Mouse (Mus musculus) ovary, adult 18-20 months (tissue): ENCODE measurements around the gene Emsy.
A peak's percentile ranks its signal among the peaks of the same experiment; 100 is the strongest.

Experiments used
- DNase-seq: peaks from one replicate; pipeline ENCODE4 v3.0.0; 2022; ENCODE audit warnings: low spot score, mixed read lengths

Gene Emsy

DNA sequence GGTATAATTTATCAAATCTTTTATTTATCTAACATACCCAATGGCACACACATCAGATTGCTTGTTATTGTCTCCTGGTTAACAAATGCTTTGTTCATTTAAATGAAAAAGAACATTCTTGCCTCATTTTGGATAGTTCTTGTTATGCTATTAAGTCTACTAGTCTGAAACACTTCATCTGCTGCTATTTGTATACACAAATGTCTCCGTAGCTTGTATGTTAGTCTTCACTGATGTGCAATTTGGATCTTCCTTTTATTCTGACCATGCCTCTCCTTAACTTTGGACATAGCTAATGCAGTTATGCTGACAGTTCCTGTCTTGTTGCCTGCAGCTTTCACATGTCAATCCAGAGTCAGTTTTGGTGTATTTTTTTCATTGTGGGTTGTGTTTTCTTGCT, 79.1 kb downstream of the Emsy start:
- no peak for DNase-seq

DNA sequence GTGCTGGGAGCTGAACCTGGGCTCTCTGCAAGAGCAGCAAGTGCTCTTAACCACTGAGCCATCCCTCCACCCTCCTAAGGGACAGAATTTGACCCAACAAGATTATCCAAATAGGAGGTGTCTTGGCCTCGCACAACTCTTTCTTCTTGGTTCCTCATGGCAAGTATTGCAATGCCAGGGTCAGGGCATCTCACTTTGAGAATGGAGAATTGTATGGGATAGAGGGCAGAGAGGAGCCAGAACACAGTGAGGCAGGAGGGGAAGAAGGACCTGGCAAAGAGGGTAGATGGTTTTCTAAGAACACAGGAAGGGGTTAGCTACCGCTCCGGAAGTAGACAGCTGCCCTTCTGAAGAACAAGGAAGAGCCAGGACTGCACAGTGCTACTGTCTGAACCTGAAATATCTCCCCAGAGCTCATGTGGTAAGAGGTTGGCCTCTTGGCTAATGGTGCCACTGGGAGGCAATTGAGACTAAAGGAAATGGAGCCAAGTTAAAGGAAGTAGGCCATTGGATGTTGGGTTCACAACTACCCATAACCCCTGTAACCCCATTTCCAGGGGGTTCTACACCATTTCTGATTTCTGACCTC, 80.8 kb downstream of the Emsy start:
- no peak for DNase-seq

DNA sequence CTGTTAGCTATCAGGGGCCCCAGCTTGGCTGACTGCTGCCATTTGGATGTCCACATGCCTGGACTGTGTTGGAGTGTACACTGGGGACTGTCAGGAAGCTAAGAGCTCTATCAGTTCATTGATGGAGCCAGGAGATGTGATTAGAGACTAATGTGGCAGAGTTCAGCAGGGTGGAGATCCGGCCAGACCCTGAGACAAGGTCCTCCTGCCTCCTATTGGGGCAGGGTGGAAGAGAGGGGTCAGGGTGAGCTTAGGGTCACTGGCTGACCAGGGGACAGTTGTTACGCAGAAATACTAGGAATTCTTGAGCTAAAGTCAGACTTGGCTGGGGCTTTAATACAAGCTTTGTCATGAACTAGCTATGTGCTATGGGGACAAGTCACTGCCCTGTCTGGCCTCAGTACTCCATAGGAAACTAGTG, 81.8 kb downstream of the Emsy start:
- DNase-seq: no peak

DNA sequence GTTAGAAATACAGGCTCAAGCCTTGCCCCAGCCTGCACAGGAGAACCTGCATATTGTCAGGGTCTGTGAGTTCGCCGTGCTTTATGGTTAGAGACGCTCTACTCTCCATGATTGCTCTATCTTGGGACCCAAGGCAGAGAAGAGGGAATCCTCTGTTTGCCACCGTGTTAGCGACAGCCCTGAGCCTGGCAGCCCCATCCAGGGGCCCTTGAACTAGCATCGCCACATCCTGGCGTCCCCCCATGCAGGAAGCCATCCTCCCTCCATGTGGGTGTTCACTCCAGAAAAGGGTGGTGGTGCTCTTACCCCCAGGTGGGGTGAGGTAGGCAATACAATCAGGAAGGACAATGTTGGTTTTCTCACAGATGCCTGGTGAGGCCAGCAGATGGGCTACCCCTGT, 82.3 kb downstream of the Emsy start:
- no peak for DNase-seq

DNA sequence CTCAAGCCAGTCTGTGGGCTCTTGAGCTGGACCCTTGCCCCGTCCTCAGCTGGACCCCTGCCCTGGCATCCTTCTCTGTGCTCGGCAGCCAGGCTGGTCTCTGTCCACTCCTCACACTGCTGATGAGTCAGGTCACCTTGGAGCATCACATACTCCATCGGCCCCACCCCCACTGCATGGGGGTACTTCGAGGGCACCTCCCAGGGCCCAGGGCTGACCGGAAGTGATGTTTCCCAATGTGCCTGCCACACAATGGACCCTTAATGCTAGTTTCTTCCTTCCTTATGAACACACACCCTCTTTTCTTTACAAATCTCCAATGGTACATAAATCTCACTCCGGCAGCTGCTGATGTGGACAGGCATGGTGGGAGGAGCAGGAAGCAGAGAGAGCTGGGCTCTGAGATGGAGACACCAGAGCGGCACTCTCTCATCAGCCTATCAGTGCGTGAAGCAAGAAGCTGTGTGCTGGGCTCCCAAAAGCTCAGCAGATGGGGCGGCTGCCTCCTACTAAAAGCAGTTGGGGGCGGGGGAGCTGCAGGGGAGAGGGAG, 83.3 kb downstream of the Emsy start:
- no peak for DNase-seq

DNA sequence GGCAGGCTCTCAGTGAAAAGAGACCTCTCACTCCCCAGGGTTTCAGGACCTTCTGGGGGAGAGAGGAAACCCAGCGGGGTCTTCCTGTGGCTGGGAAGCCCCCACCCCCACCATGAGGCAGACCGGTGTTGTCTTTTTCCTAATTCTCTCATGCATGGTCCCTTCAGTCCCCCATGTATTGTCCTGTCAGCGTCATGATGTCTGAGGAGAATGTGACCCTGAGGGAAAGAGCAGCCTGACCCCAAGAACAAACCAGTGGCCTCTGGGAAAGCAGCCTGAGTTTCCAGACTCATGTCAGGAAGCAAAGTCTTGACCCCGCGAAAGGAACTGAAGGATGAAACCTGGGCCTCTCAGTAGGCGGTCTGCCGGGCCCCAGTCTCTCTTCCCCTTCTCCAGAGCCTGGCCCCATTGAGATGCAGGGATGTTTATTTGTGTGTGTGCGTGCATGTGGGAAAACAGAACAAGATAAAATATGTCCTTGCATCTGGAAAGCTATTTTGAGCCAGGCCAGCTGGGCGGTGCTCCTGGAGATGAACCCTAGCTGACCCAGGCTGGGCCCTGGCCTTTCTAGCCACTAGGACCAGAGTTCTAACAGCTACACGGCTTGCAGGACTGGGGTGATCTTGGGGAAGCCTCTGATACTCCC, 84.2 kb downstream of the Emsy start:
- DNase-seq: peak; percentile 68

DNA sequence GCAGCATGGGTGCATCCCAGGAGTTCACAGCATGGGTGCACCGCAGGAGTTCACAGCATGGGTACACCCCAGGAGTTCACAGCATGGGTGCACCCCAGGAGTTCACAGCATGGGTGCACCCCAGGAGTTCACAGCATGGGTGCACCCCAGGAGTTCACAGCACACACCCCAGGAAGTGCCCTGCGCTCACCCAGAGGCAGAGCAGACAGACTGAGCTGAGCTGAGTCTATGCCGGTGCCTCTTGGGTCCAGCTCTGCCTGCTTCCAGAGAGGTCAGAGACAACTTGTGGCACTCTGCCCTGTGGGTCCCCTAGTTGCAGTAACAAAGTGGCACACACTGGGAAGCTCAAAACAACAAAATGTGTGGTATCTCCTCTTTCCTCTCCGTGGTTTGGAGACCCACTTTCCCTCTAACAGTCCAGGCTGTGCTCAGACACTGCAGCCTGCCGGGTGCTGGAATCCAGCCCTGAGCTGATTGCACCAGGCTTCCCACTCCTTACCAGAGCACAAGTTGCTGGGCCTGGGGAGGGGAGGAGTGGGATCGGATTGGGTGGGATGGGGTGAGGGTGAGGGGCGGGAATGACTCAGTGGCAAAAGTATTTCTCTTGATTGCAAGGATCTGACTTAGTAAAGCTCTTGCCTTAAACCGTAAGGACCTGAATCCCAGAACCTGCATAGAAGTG, 85.6 kb downstream of the Emsy start:
- no peak for DNase-seq

DNA sequence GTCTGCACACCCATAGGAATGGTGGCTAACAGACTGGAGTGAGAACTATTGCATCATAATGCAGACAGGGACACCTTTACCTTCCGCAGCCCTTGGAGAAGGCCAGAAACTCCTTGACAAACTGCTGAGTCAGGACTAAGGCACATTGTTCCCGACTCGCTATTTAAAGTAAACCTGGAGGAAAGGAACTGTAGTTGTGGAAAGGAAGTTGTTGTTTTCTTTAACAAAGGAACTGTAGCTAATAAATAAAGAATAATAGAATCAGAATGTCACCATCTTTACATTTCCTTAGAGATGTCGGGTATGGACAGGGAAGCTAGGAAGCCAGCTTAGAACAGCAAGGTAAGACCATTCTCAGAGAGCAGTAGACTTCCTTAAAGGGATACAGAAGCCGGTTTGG, 89.5 kb downstream of the Emsy start:
- no peak for DNase-seq

DNA sequence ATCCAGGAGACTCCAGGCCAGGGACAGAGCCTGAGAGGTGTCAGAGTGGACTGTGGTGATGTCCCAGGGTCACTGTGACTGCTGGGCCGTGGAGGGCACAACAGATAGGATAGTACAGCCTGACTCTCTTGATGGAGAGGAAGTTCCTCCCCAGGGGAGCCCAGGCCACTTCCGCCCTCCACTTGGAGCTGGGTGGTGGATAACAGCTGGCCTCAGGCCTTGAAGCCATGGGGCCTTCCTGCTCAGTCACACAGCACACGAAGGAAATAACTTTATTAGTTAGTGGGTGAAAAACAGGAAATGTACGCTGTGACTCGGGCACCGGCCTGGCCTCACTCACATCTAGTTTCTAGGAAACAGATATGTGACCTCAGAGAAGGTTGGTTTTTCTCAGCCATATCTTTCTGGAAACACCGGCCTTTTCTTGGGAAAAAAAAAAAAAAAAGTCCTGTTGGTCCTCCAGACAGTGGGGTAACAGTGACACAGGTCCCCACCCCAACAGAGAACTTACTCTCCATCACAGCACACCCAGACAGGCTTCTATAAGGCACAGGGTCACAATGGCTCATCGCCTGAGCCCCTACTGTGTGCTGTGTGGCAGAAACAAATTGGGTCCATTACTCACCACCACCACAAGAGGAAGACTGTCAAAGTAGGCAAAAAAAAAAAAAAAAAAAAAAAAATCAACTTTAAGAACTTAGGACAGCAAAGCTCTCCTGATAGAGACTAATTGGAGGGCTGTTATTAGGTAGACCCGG, 91.8 kb downstream of the Emsy start:
- no peak for DNase-seq

DNA sequence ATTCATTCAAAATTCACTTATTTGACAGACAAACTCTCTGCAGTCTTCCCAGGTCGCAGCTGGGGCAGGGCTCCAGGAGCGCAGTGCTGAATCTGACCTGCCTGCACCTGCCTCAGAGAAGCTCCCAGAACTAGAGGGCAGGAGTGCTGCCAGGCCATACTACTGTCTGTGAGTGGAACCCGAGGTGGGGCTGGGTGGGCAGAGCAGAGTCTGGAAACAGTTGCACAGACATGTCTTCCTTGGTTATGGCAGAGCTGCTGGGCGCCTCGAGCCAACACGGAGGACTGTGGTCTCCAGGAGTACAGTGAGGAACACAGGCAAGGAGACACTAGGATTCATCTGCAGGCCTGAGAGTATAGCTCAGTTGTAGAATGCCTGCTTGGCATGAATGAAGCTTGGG, 92.6 kb downstream of the Emsy start:
- no peak for DNase-seq

DNA sequence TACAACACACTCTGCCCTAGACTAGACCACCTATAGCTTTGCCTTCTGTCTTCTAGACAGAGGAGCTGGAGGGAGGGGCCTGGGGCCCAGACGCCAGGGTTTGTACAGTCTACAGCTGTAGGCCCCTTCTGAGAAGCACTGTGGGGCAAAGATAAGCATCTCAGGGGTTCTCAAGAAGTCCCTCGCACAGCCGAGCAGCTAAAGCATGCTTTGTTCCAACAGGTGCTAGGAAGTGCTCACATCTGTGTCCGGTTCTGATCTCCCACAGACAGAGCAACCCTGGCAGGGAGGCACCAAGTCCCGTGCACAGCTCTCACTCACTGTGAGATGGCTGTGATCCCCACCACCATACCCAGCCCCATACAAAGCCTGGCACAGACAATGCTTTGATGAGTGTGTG, 93.6 kb downstream of the Emsy start:
- no peak for DNase-seq

DNA sequence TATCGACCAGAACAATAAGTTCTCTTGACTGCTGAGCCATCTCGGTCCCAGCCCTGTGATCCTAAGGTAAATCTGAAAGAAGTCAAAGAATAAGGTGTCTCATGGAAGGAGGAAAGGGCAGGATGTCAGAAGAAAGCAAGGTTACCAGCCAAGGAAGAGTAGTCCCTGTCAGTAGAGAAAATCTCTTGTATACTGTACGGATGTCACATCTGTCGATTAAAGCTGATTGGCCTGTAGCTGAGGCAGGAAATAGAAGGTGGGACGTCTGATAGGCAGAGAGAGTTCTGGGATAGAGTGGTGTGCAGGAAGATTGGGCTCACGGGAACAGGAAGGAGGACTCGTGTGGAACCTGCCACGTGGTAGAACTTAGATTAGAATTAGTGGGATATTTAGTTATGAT, 94.4 kb downstream of the Emsy start:
- DNase-seq: no peak

DNA sequence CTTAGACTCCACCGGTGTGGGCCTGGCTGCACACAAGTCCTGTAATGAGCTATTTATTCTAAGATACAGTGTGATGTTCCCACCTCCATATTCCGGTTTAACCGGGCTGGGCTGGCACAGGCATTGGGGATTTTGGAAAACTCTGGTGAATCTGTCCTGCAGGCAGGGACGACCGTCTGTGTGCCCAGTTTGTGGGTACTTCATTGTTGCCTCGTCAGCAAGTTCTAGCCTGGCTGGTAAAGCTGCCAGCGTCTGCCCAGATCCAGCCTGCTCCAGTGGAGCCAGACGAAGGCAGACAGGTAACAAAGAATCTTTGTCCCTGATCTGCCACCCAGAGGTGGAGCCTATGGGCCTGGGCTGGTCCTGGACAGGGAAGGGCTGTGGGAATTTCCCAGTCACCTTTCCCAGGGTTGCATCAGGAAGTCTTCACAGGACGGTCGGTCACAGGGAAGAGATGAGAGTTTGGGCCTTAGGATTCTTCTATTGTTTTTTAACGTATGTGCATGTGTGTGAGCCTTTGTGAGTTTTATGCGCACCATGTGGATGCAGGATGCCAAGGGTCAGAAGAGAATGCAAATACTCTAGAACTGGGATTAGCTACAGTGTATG, 94.9 kb downstream of the Emsy start:
- DNase-seq: no peak

DNA sequence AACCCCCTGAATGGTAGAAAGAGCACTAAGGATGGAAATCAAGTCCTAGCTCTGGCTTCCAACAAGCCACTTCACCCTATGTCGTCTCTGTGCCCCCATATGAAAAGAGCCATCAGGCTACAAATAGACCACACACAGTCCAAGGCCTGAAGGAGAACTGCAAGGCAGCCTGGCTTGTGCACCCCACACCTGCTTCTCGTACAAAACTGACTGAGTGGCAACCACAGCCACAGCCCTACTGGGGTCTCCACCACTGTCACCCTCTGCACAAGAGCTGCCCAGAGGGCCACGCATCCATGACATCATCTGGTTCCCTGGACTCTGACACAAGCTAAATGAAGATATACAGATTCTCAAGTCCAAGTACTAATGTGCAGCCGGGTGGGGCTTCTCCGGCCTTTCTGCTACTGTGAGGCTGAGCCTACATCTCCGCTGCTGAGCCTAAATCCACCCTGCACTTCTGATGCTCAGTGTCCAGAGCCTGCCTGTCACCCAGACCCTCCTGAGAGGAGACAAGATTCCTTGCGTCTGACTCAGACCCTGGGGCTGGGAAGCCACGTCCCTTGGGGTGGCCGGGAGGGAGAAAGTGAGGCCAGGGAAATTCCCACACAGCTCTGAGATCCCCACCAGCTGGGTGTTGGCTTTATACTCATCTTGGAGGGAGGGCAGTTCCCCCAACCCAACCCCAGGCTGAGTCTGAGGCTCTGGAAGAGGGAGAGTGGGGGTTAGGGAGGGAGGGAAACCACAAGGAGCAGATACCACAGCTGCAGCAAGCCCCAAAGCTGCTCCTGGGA, 98.3 kb downstream of the Emsy start:
- no peak for DNase-seq

DNA sequence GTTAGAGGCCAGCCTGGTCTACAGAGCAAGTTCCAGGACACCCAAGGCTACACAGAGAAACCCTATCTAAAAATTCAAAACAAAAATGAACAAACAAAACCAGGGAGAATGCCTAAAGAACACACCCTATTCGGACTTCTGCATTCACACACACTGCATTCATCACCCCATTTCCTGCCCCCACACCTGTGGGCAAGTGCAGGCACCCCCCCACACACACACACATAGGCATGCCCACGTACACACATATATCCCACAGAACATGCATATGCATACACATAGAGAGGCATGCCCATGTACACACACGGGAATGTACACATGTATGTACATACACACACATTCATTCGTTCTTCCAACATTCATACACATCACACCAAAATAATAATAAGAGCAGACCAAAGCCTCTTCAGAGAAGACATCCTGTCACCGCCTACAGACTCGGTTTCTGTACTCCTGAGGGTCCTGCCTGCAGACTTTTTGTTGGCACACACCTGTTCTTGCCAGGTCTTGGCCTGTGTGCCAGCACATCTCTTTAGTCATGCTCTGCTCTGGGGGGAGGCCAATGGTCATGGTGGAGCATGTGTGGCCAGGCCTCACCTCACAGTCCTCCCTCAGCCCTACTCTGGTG, 99.7 kb downstream of the Emsy start:
- DNase-seq: no peak

DNA sequence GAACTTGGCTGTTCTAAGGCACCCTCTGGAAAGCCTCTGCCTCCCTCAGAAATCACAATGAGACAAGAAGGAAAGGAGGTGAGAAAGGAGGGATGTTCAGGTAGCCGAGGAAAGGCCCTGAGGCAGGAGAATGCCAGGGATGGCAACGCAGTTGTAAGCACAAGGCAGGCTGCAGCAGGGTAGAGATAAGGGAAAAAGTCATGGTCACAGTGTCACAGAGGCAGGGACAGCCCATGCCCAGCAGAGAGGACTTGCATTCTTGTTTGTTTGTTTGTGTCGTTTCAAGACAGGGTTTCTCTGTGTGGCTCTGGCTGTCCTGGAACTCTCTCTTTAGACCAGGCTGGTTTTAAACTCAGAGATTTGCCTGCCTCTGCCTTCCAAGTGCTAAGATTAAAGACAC, 105.5 kb downstream of the Emsy start:
- DNase-seq: no peak

DNA sequence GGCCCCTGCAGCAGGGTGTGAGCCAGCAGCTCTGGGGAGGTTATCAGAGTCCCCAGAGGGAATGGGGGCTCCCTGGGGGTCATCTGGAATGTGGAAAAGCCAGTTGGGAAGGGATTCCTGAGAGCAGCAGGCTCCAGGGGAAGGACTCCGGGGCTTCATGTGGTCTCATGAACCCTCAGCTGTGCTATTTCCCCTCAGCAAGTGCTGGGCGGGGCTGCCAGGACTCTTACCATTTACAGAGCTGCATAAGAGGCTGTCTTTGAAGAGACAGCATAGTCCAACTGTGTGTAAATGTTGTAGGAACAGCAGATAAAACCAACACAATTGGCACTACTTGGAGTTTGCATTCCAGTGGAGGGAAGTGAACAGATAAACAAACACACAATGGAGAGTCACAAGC, 106.0 kb downstream of the Emsy start:
- no peak for DNase-seq

DNA sequence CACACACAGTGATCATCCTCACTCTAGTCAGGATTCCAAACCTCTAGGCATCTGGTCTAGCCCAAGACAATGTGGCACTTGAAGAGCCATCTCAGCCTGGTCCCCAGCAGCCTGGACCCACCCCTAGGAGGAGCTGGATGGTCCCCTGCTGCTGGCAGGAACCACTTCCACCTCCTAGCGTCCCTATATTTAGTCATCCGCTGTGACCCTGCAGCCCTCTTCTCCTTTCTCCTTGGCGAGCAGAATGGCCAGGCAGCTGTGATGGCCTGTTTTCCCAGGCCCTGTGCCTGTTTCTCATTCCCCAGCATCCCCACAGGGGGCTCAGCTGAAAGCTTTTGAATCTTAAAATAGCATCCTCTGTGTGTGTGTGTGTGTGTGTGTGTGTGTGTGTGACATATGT, 107.7 kb downstream of the Emsy start:
- DNase-seq: no peak

DNA sequence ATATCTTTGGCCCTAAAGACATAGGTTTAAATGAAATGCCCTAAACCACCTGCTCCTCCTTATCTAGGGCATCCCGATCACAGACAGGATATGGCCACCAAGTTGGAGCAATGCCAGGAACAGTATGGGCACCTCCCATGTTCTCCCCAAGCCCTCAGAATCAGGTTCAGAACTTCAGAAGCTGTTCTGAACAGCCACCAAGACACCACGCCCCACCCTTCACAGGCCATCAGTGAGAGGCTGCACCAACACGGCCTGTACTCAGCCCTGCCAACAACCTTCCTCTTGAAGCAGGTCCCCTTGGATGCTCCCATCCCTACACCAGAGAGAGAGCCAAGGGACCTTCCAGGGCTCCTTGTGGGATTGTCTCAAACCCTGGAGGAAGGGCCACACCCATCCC, 112.0 kb downstream of the Emsy start:
- DNase-seq: no peak

DNA sequence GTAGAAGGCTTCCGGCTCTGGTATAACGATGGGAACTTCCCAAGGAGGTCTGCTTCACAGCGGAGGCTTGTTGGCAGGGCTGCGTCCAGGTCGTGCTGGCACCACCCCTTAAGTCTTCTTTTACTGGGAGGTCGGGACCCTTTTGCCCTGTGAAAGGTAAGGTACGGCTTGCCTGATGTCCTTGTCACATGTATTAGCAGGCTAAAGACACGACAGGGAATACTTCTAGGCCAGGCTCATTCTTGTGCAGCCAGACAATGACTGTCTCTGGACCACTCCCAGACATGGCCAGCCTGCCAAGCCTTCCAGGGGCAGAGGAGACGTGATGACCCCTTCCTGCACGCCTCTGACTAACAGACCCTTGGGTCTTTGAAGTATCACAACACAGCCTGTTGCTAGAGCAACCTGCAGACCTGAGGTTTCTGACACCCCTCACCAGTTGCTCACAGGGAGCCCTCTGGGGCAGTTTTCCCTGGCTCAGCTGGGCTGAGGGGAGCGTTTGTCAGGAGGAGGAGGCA, 112.7 kb downstream of the Emsy start:
- DNase-seq: no peak

DNA sequence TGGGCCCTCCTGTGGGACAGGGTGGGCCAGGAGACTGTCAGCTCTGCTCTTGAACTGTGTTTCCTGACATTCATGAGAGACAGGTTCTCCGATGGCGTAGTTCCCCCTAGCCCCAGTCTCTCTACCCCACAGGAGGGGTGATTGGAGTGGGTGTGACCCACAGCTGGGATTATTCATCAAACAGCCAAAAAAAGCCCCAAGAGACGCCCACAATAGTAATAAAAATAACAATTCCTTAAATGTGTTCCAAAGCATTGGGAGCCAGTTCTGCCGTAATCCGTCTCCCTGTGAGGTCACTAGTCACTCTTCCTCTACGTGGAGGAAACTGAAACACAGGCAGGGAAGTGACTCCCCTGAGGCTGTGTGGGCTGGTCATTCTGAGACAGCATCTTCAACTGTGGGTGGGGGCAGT, 113.8 kb downstream of the Emsy start:
- DNase-seq: no peak
